Mouse (Mus musculus): ENCODE results near the gene Zfp575. TPM values are rescaled to one million over a fixed set of nuclear protein-coding genes. Genes with fewer than 3 reads are reported as not detected.

Zfp575 gene
- polyA plus RNA-seq, 1 experiment from 2014 or later, result 2.1 TPM

DNA sequence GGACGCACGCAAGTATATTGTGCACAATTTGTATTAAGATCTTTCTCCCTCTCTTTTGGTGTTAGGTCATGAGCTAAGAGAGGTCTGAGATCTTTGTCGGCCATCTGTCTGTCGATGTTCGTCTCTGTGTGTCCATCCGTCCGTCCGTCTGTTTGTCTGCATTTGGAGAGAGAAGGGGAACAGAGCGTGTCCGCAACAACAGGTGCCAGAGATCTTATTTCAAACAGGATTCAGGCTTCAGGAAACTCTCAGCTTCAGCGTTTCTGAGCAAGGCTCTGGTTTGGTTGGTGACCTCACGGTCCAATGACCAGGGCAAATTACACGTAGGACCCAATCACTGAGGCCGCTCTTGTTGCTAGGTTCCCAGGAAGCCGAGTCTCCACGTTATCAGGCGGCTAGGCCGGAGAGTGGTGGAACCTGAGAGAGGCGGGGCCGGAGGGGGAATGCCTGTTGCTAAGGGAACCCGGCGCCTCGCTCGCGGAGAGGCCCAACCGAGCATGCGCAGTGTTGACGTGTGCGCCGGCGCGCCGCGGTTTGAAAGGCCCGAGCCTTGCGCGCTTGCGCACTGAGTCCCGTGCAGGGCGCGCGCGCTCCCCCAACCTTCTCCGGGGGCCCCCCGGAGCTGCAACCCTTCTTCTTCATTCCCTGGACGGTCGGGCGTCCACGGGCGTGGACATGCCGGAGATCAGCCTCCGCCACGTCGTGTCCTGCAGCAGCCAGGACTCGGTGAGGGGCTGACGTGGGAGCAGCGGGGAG is 40.6 kb downstream of the Zfp575 start:
- no peaks in the 10 kb centered on the region for H3K27me3 ChIP-seq (replicated peaks; ENCODE audit: low read depth, poor library complexity, severe bottlenecking)
- H3K9me3 ChIP-seq, result no peaks in the 10 kb centered on the region
- H3K27ac ChIP-seq (replicated peaks), result peak overlapping the region; percentile 90
- peaks cover 17% of the 10 kb centered on the region for H3K4me1 ChIP-seq
- H3K36me3 ChIP-seq (replicated peaks), result peaks cover 39% of the 10 kb centered on the region
- DNase-seq (ENCODE audit: low spot score), result peak; percentile 100
- H3K4me3 ChIP-seq, result peak overlapping the region; percentile 87
- under 1% methylated on average over 57 of the region's 57 CpGs for WGBS

DNA sequence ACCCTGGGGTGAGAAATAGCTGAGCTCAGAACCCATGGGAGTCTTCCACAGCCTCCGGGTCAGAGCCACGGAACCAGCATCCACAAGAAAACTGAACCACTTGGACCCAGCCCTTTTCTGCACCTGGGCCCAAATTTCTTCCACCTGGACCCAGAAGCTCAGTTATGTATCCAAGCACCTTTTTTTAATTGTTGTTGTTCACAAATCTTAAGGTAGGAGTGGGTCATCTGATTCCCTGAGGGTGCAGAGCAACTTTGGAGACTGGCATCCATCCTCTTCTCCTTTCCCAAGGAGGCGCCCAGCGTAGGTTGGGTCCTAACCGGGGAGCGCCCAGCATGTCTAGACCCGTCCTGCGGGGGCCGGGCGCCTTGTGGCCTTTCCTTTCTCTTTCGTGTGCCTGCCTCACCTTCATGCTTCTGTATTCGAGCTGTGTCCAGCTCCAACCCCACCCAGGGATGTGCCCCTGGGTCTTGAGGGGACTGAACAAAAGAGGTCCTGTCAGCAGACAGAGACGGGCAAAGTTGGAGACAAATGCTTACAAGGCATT is 41.3 kb downstream of the Zfp575 start, which contains the start of the genes Pinlyp and Xrcc1:
Gene Pinlyp (minus strand): TSS at position 51 of the 547 bp plus-strand sequence.
Gene Xrcc1 (plus strand): TSS at position 222 of the 547 bp plus-strand sequence.
- Histone ChIP-seq H3K9me3 (no peaks in the 10 kb centered on the region), H3K4me3 (peak within 1 kb of the TSS; percentile 87), H3K4me1 (peaks cover 17% of the 10 kb centered on the region), H3K27ac (replicated peaks) (peak within 1 kb of the TSS; percentile 90), H3K36me3 (replicated peaks) (peaks cover 33% of the 10 kb centered on the region), H3K27me3 (replicated peaks; ENCODE audit: low read depth, poor library complexity, severe bottlenecking) (no peaks in the 10 kb centered on the region)
- 35% methylated on average over 13 of the region's 13 CpGs for WGBS
- DNase-seq (ENCODE audit: low spot score), result peak; percentile 15

DNA sequence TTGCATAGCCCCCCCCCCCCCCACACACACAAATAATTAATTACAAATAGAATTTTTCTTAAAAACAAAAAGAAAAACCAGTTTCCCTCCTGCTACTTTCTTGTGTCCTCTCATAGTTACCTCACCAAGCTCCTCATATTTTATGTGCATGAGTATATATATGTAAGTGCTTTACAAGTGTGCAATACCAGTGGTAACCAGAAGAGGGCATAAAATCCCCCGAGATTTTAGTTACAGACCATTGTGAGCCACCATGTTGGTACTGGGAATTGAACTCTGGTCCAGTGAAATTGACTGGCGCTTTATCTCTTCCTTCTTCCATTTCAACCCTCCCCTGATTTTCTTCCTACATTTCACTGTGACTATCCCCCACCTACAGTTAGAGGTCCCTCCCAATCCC is 42.9 kb downstream of the Zfp575 start:
- WGBS, result 87% methylated on average over 2 of the region's 2 CpGs
- DNase-seq (ENCODE audit: low spot score), result no peak

DNA sequence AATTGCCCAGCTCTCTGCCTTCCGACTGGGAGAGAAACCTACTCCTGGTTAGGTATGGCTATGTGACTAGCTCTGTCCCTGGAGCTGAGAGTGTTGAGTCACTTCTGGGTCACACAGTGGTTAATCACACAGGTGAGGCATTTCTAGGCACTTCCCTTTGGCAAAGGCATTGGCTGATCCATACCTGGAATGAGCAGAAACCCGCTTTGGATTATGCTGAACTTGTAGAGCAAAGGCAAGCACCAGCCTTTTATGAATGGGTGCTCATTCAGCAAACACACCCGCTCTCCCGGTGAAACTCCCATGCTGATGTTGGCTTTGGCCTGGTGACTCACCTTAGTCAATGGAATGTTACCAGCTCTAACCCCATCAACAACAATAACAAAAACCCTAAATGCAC is 47.8 kb downstream of the Zfp575 start:
- peaks cover 10% of the 10 kb centered on the region for H3K27me3 ChIP-seq (replicated peaks; ENCODE audit: low read depth, poor library complexity, severe bottlenecking)
- no peak for DNase-seq (ENCODE audit: low spot score)
- no peaks in the 10 kb centered on the region for H3K4me1 ChIP-seq
- H3K36me3 ChIP-seq (replicated peaks), result peaks cover 19% of the 10 kb centered on the region
- H3K4me3 ChIP-seq, result no peak overlapping the region
- H3K9me3 ChIP-seq, result peaks cover 4% of the 10 kb centered on the region; the same call in 1 of the 2 replicates
- WGBS, result 92% methylated on average over 4 of the region's 4 CpGs
- H3K27ac ChIP-seq (replicated peaks), result no peak overlapping the region

More for the DNA sequence above, 42.9 kb downstream of the Zfp575 start:
- peaks cover 17% of the 10 kb centered on the region for H3K4me1 ChIP-seq
- peaks cover 16% of the 10 kb centered on the region for H3K36me3 ChIP-seq (replicated peaks)
- no peak overlapping the region for H3K27ac ChIP-seq (replicated peaks)
- H3K27me3 ChIP-seq (replicated peaks; ENCODE audit: low read depth, poor library complexity, severe bottlenecking), result no peaks in the 10 kb centered on the region
- H3K9me3 ChIP-seq, result no peaks in the 10 kb centered on the region
- H3K4me3 ChIP-seq, result no peak overlapping the region

DNA sequence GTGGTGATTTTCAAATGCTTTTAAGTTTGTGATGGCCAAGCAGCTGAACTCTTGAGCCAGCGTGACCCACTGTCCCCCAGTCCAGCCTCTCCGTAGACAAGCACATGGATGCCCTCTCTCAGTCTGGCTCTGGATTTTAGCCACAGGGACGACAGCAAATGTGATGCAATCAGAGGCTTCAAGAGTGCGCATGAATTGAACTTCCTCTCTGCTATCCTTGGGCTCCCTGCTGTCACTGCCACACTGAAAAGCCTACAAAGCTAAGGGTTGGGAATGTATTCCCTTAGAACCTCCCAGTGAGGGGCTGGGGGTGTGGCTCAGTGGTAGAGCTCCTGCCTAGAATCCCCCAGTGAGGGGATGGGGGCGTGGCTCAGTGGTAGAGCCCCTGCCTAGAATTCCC is 48.7 kb downstream of the Zfp575 start:
- Histone ChIP-seq H3K27ac (replicated peaks) (no peak overlapping the region), H3K4me3 (no peak overlapping the region), H3K27me3 (replicated peaks; ENCODE audit: low read depth, poor library complexity, severe bottlenecking) (peaks cover 20% of the 10 kb centered on the region), H3K9me3 (peaks cover 4% of the 10 kb centered on the region; the same call in 1 of the 2 replicates), H3K4me1 (peaks cover 7% of the 10 kb centered on the region), H3K36me3 (replicated peaks) (peaks cover 29% of the 10 kb centered on the region)
- DNase-seq (ENCODE audit: low spot score), result no peak
- whole genome bisulfite sequencing, result 74% methylated on average over 5 of the region's 5 CpGs

DNA sequence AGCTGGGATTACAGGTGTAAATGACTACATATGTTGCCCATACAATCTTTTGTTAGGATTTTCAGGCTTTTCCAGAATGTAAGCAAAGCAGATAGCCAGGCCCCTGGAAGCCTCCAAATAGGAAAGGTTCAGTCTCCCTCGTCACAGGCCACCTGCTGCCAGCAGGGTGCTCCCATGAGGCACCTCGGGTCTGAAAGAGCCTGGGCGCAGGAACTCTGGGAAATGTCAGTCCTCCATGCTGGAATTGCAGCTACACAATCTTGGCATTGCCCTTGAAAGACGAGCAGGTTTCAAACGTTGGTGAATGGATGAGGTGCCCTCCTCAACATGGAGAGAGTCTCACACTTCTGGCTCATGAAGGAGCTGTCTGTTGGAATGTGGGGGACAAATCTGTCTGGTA is 49.3 kb downstream of the Zfp575 start:
- 53% methylated on average over 5 of the region's 5 CpGs for WGBS
- DNase-seq (ENCODE audit: low spot score), result no peak
- peaks cover 4% of the 10 kb centered on the region; the same call in 1 of the 2 replicates for H3K9me3 ChIP-seq
- H3K4me3 ChIP-seq, result no peak overlapping the region
- peaks cover 13% of the 10 kb centered on the region for H3K4me1 ChIP-seq
- H3K27me3 ChIP-seq (replicated peaks; ENCODE audit: low read depth, poor library complexity, severe bottlenecking), result peaks cover 25% of the 10 kb centered on the region
- H3K36me3 ChIP-seq (replicated peaks), result peaks cover 35% of the 10 kb centered on the region
- no peak overlapping the region for H3K27ac ChIP-seq (replicated peaks)

DNA sequence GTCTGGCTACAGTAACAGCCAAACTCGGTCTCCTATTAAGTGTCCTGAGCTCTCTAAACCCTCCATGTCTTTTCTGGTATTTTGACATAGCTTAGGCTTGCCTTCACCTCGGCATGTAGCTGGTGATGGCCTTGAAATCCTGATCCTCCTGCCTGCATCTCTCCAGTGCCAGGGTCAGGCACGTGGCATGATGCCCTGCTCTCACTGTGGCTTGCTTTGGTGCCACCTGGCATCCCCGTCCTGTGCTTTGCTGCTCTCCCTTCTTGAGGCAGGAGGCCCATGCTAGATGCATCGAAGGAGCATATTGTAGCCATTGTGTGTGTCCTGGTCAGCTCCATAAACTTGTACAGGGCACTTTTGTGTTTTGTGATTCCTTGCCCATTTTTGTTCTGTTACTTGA is 49.9 kb downstream of the Zfp575 start:
- peaks cover 14% of the 10 kb centered on the region for H3K4me1 ChIP-seq
- no peak overlapping the region for H3K27ac ChIP-seq (replicated peaks)
- H3K27me3 ChIP-seq (replicated peaks; ENCODE audit: low read depth, poor library complexity, severe bottlenecking), result peaks cover 31% of the 10 kb centered on the region
- H3K4me3 ChIP-seq, result no peak overlapping the region
- peaks cover 4% of the 10 kb centered on the region; the same call in 1 of the 2 replicates for H3K9me3 ChIP-seq
- WGBS, result 79% methylated on average over 5 of the region's 5 CpGs
- H3K36me3 ChIP-seq (replicated peaks), result peaks cover 38% of the 10 kb centered on the region
- DNase-seq (ENCODE audit: low spot score), result no peak

DNA sequence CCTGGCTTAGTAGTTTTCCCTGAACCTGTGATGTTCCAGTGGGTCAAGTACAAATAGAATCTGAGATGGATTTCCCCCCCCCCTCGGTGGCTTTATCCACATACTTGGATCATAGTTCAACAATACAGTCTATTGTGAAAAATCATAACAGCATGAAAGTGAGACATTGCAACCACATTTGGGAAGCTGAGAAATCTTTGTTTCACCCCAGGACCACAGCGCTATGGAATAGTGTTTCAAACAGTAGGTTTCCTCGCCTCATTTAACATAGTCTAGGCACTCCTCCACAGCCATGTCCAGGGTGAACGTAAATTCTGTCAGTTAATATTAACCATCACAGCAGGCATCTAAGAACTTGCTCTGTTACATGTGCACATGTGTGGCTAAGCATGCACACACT is 50.4 kb downstream of the Zfp575 start:
- H3K36me3 ChIP-seq (replicated peaks), result peaks cover 41% of the 10 kb centered on the region
- no peak for DNase-seq (ENCODE audit: low spot score)
- H3K4me3 ChIP-seq, result no peak overlapping the region
- H3K27ac ChIP-seq (replicated peaks), result no peak overlapping the region
- peaks cover 4% of the 10 kb centered on the region; the same call in 1 of the 2 replicates for H3K9me3 ChIP-seq
- WGBS, result 88% methylated on average over 4 of the region's 4 CpGs
- peaks cover 19% of the 10 kb centered on the region for H3K4me1 ChIP-seq
- H3K27me3 ChIP-seq (replicated peaks; ENCODE audit: low read depth, poor library complexity, severe bottlenecking), result peaks cover 36% of the 10 kb centered on the region

DNA sequence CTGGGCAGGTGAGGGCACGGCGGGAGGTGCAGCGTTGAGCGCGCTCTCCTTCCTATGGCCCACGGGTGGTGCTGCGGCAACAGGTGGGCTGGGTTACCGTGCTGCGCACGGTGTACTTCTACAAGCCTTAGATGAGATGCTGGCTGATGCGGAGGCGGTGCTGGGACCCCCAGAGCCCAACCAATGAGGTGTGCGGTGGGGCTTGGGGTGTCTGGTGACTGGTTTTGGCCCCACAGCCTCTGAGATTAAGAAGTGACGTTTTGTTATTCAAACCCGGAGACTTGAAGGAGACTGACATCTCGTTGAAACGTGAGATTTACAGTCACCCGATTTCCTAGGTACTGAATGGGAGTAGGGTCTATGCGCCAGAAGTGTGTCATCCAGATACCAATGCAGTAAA is 53.1 kb downstream of the Zfp575 start:
- H3K4me3 ChIP-seq, result peak overlapping the region; percentile 39
- H3K9me3 ChIP-seq, result peaks cover 4% of the 10 kb centered on the region; the same call in 1 of the 2 replicates

More for the DNA sequence above, 53.1 kb downstream of the Zfp575 start:
- peaks cover 41% of the 10 kb centered on the region for H3K36me3 ChIP-seq (replicated peaks)
- peaks cover 37% of the 10 kb centered on the region for H3K4me1 ChIP-seq
- WGBS, result 25% methylated on average over 19 of the region's 19 CpGs
- H3K27me3 ChIP-seq (replicated peaks; ENCODE audit: low read depth, poor library complexity, severe bottlenecking), result peaks cover 38% of the 10 kb centered on the region
- no peak overlapping the region for H3K27ac ChIP-seq (replicated peaks)
- peak; percentile 32 for DNase-seq (ENCODE audit: low spot score)

Other genes with a start within 250 kb of the Zfp575 start
- not detected in 2 replicates for gene Lypd5, start 238.4 kb downstream of the Zfp575 start, polyA plus RNA-seq (2016; fragmentation: Nextera tagmentation; extraction: Ambion mirVana)
- 3.0 and 3.5 TPM in 2 replicates for gene Kcnn4, start 217.4 kb downstream of the Zfp575 start, polyA plus RNA-seq (2016; fragmentation: Nextera tagmentation; extraction: Ambion mirVana)
- gene Smg9, start 188.0 kb downstream of the Zfp575 start, polyA plus RNA-seq (2016; fragmentation: Nextera tagmentation; extraction: Ambion mirVana), result 25.8 and 26.3 TPM in 2 replicates
- not detected in 2 replicates for gene Irgc1, start 135.3 kb downstream of the Zfp575 start, polyA plus RNA-seq (2016; fragmentation: Nextera tagmentation; extraction: Ambion mirVana)
- gene Plaur, start 125.2 kb downstream of the Zfp575 start, polyA plus RNA-seq (2016; fragmentation: Nextera tagmentation; extraction: Ambion mirVana), result 1.7 TPM in 2 replicates
- gene Cadm4, start 105.6 kb downstream of the Zfp575 start, polyA plus RNA-seq (2016; fragmentation: Nextera tagmentation; extraction: Ambion mirVana), result 5.0 and 5.7 TPM in 2 replicates
- gene Zfp428, start 80.6 kb downstream of the Zfp575 start, polyA plus RNA-seq (2016; fragmentation: Nextera tagmentation; extraction: Ambion mirVana), result 100.0 and 110 TPM in 2 replicates
- gene AC161166.1, start 75.2 kb downstream of the Zfp575 start, polyA plus RNA-seq (2016; fragmentation: Nextera tagmentation; extraction: Ambion mirVana), result 1.2 TPM in 2 replicates
- 8.2 and 8.9 TPM in 2 replicates for gene Irgq, start 57.0 kb downstream of the Zfp575 start, polyA plus RNA-seq (2016; fragmentation: Nextera tagmentation; extraction: Ambion mirVana)
- not detected in 2 replicates for gene Pinlyp, start 41.5 kb downstream of the Zfp575 start, polyA plus RNA-seq (2016; fragmentation: Nextera tagmentation; extraction: Ambion mirVana)
- 169 TPM in 2 replicates for gene Xrcc1, start 41.4 kb downstream of the Zfp575 start, polyA plus RNA-seq (2016; fragmentation: Nextera tagmentation; extraction: Ambion mirVana)
- 26.3 and 27.3 TPM in 2 replicates for gene Ethe1, start 98 bp downstream of the Zfp575 start, polyA plus RNA-seq (2016; fragmentation: Nextera tagmentation; extraction: Ambion mirVana)
- gene Phldb3, start 23.1 kb upstream of the Zfp575 start, polyA plus RNA-seq (2016; fragmentation: Nextera tagmentation; extraction: Ambion mirVana), result 0.10 TPM in 1 of 2 replicates, not detected in the other
- 1.1 and 1.5 TPM in 2 replicates for gene Lypd3, start 48.9 kb upstream of the Zfp575 start, polyA plus RNA-seq (2016; fragmentation: Nextera tagmentation; extraction: Ambion mirVana)
- gene Tex101, start 89.0 kb upstream of the Zfp575 start, polyA plus RNA-seq (2016; fragmentation: Nextera tagmentation; extraction: Ambion mirVana), result not detected in 2 replicates
- not detected in 2 replicates for gene BC049730, start 121.6 kb upstream of the Zfp575 start, polyA plus RNA-seq (2016; fragmentation: Nextera tagmentation; extraction: Ambion mirVana)
- not detected in 2 replicates for gene Gm4763, start 139.3 kb upstream of the Zfp575 start, polyA plus RNA-seq (2016; fragmentation: Nextera tagmentation; extraction: Ambion mirVana)
- gene Cd177, start 172.7 kb upstream of the Zfp575 start, polyA plus RNA-seq (2016; fragmentation: Nextera tagmentation; extraction: Ambion mirVana), result 0.06 TPM in 1 of 2 replicates, not detected in the other
- gene Ceacam10, start 189.6 kb upstream of the Zfp575 start, polyA plus RNA-seq (2016; fragmentation: Nextera tagmentation; extraction: Ambion mirVana), result 0.14 TPM in 1 of 2 replicates, not detected in the other